Mouse (Mus musculus) right cerebral cortex, adult 18-20 months (tissue): ENCODE results near the gene Ikzf3.
A peak's percentile ranks its signal among the peaks of the same experiment; 100 is the strongest.

Source experiments
- DNase-seq: peaks from one replicate; pipeline ENCODE4 v3.0.0; 2022; ENCODE audit warnings: mixed read lengths

Ikzf3 gene

DNA sequence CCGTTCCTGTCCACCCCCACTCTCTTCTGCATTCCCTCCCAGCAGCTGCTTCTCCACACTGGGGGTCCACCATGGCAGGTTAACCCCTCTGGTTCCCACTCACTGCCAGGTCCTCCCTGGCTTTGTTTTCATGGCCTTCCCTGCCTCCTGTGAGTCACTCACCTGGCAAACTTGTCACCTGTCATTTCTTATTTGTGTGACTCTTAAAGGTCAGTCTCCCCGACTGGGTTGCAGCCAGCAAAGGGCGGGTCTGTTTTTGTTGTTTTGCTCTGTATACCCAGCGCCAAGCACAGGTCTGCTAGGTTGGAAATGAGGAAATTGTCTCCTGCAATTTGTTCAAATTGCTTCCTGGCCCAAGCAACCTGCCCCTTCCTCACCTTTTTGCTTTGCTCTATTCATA lies 100.2 kb downstream of the Ikzf3 start:
- DNase-seq, result no peak

DNA sequence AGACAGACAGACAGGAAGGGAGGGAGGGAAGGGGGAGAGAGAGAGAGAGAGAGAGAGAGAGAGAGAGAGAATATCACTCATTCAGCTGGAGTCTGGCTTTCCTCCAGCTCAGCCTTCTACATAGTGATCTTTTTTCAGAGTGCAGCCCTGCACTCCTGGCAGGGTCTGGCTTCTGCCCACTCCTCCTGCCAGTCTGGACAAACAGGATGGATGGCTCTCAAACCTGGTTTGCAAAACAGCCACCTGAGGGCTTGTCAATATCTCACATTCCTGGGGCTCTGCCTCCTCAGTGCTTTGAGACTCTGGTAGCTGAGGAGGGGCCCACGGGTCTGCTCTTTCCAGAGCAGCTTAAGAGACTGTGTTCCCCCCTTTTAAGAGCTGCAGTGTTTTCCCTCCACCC lies 100.6 kb downstream of the Ikzf3 start:
- no peak for DNase-seq

DNA sequence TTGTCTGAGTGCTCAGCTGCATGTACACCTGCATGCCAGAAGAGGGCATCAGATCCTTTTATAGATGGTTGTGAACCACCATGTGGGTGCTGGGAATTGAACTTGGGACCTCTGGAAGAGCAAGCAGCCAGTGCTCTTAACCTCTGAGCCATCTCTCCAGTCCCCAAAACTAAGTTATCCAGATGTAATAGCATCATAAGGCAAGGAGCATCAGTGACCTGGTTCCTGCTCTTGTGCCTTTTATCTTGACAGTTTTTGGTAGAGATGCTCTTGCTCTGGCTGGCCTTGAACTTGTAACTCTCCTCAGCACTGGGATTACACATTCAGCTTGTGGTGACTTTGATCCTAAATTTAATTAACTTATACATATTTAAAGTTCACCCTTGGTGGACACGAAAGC lies 102.1 kb downstream of the Ikzf3 start:
- DNase-seq, result no peak

DNA sequence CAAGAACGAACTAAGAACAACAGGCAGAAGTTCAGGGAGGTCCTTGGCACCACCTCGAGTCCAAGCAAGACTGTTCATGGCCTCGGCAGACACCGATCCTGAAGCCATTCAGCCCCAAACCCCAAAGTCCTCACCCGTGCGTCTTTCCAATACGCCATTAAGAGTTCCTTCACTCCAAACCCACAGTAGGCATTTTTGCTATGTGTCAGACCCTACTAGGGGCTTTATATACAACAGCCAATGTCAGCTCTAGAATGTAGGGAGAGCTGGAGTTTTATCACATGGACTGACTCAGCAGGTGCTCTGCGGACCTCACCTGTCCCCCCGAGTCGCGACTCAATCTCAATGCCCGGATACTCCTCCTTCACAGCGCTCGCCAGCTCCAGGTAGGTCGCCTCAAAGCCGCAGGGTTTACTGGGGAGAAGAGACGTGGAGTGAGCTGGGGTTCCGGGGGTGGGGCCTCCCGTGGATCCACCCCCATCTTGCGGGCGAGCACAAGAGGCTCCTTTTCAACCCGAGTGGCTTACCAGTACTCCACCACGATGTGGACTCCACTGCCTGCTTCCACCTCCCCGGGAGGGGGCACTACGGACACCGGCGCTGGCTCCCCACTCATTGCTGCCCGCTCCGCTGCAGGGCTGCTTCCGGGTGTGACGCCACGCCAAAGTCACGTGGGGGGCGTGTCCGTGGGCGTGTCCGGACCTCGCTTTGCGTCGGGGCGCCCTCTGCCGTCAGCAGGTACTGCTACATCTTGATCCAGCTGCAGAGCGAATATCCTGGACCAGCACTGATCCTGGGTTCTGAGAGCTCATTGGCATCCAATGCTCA lies 107.3 kb downstream of the Ikzf3 start, which contains the start of gene Mien1:
Gene Mien1 (minus strand): TSS at position 661 of the 828 bp plus-strand sequence.
- peak; percentile 97 for DNase-seq

DNA sequence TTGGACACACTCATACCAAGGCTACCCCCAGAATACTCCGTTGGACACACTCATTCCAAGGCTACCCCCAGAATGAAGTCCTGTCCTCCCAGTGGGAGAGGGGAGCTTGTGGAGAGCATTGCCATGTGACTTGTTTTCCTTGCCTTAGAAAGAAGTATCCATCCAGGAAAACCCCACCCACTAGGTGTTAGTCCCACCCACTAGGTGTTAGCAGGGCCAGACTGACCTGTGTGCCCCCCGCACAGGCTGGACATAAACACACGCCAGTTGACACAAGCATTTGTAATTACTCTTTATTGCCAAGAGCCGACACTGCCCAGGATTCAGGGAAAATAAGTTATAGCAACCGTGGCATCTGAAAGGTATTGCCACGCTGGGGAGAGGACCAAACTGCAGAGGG lies 108.4 kb downstream of the Ikzf3 start:
- DNase-seq, result no peak

DNA sequence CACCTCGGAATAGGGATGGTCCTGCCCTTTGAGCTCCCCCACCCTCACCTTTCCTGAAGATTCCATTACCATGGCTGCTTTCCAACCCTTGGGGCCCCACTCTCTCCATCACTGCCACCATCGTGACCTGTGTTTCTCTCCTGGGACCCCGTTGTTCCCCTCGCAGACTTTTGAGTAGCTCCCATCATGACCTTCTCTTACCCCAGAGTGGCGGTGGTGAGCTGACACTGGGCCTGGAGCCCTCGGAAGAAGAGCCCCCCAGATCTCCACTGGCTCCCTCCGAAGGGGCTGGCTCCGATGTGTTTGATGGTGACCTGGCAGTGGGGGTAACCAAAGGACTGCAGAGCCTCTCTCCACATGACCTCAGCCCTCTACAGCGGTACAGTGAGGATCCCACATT lies 110.1 kb downstream of the Ikzf3 start:
- DNase-seq, result no peak

GRCm38 (mm10) chr11:98431743-98432502 lies 113.9 kb downstream of the Ikzf3 start:
- DNase-seq, result no peak

GRCm38 (mm10) chr11:98428436-98428835 lies 117.4 kb downstream of the Ikzf3 start:
- no peak for DNase-seq

- DNase-seq, result no peak
These were observed 119.2 kb downstream of the Ikzf3 start for GRCm38 (mm10) chr11:98426592-98426991.

DNA sequence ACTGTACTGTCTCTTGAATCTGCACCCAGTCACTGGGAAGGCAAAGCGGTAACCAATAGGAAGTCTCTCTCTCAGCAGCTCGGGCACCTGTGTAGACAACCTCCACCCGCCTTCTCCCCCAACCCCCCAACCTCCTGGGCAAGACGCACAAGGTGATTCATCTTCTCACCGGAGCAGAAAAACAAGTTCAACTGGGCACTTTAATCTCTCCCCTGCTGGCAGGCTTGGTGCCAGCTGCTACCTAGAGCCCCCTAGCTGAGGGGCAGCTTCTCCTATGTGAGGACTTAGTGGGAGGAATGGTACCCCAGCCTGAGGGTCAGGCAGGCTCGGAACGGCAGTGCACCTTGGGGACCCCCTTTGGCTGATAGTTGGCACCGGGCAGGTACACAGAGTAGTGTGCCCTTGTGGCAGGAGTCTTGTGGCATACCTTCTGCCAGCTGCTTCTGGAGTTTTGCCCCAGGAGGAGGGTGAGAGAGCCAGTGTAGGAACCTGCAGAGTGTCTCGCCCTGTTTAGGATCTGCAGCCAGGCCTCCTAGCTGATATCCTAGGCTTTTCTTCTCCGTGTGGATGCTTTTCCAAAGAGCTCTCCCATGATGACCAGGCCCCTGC lies 126.8 kb downstream of the Ikzf3 start:
- DNase-seq, result no peak

DNA sequence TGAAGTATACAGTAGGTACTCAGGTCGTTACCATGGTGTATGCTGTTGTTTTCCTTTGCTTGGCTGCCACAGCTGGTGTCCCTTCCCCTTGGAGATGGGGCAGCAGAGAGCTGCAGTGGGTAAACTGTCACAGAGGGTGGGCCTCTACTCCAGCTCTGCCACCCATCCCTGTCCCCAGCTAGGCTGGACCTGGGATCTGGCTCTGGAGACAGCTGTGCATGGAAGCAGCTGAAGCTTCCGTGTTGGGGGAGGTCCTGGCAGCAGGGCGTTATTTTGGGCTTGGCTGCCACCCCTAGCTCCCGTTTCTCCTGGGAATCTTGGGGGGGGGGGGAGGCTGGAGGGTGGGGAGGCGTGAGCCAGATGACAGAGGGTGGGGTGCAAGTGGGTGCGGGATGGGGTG lies 127.6 kb downstream of the Ikzf3 start:
- DNase-seq, result no peak

DNA sequence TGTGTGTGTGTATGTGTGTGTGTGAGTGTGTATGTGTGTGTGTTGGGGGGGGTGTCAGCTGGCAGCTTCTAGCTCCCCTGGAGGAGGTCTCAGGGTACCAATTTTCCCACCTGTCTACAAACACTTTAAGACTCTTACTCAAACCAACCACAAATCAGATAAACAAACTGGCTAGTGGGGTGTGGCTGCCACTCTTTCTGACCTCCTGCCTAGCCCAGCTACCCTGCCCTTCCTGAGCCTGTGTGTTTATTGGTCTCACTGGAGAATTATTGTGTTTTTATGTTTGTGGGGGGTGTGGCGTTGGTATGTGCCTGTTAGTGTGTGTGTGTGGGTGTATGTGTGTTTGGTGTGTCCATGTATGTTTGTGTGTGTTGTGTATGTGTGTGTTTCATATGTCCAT lies 128.8 kb downstream of the Ikzf3 start:
- no peak for DNase-seq
